Mouse (Mus musculus): ENCODE measurements at regions not wholly inside any gene's neighbourhood (a gene's known extent, or its start where the extent isn't known, plus 50 kb on each side); places are given as distances from the start of the nearest gene placed in this dataset.
"Not testable (repeated sequence)": the region's sequence is repeated elsewhere in the genome, so short reads cannot be mapped to it uniquely, and the experiment has no call there.

DNA sequence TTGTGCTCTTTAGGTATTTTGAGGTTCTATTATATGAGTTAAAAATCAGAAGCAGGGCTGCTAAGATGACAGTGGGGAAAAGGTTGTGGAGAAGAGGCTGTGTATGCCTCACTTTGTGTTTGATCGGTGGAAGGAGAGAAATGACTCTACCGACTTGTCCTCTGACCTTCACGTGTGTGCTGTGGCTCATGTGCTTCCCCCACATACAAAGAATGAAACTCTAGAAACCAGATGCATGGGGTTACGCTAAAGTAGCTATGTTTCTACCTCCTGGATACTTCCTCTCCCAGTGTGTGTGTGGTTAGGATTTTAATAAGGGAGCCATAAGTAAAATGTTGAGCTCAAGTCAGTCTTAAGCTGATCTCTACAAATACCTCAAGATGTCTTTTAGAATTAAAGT lies 148.1 kb upstream of the 1700056E22Rik start:
- TF ChIP-seq CTCF (IDR thresholded peaks at IDR 0.05; ENCODE audit: control insufficient read depth, insufficient read depth, low read length) (no peak), POLR2A (IDR thresholded peaks at IDR 0.05; ENCODE audit: borderline replicate concordance, control insufficient read depth, low read depth, low read length) (no peak)

DNA sequence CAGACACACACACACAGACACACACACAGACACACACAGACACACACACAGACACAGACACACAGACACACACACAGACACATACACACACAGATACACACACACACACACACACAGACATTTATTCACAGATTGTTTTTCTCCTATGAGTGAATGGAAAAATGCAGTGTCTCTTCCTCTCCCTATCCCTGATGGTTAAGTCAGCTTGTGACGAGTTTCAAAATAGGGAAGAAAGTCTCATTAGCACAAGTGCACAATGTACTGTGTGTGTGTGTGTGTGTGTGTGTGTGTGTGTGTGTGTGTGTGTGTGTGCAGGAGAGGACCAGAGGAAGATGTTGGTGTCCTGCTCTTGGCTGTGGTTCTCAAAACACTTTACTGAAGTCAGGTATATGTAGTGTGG lies 140.3 kb upstream of the 1700056E22Rik start:
- H3K4me1 ChIP-seq (ENCODE audit: control insufficient read depth, insufficient read depth, low read length); H3K4me3 ChIP-seq (replicated peaks; ENCODE audit: control insufficient read depth, low read depth, low read length); H3K27ac ChIP-seq (ENCODE audit: control insufficient read depth, insufficient read depth, low read depth, low read length, poor library complexity): not testable (repeated sequence)
- WGBS = 15% methylated on average over 1 of the region's 1 CpGs

More for the DNA sequence above, 148.1 kb upstream of the 1700056E22Rik start:
- Histone ChIP-seq H3K4me1 (ENCODE audit: control insufficient read depth, insufficient read depth, low read length) (no peaks in the 10 kb centered on the region), H3K27ac (ENCODE audit: control insufficient read depth, insufficient read depth, low read depth, low read length, poor library complexity) (no peak overlapping the region), H3K4me3 (replicated peaks; ENCODE audit: control insufficient read depth, low read depth, low read length) (no peak overlapping the region)
- WGBS = 78% methylated on average over 4 of the region's 4 CpGs

DNA sequence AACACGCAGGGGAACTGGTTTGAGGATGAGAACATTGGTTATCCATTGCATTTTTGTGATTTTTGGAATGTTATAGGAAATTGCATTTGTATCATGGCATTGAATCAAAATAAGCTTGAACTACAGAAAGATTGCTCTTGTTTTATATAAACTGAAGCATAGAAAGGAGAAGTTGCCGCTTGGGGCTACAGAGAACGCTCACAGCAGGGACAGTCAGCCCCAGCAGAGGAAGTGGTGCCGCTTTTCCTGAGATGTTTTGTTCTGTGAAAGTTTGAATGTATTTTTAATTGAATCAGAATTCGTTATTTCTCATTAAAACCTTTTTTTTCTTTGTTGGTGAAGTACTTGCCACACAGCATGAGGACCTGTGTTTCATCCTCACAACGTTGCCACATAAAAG lies 139.6 kb upstream of the 1700056E22Rik start:
- WGBS = 9% methylated on average over 6 of the region's 6 CpGs
- H3K4me1 ChIP-seq (ENCODE audit: control insufficient read depth, insufficient read depth, low read length) = peaks cover 4% of the 10 kb centered on the region
- no peak overlapping the region for H3K27ac ChIP-seq (ENCODE audit: control insufficient read depth, insufficient read depth, low read depth, low read length, poor library complexity)
- no peak overlapping the region for H3K4me3 ChIP-seq (replicated peaks; ENCODE audit: control insufficient read depth, low read depth, low read length)
- TF ChIP-seq POLR2A (IDR thresholded peaks at IDR 0.05; ENCODE audit: borderline replicate concordance, control insufficient read depth, low read depth, low read length) (no peak), CTCF (IDR thresholded peaks at IDR 0.05; ENCODE audit: control insufficient read depth, insufficient read depth, low read length) (no peak)

DNA sequence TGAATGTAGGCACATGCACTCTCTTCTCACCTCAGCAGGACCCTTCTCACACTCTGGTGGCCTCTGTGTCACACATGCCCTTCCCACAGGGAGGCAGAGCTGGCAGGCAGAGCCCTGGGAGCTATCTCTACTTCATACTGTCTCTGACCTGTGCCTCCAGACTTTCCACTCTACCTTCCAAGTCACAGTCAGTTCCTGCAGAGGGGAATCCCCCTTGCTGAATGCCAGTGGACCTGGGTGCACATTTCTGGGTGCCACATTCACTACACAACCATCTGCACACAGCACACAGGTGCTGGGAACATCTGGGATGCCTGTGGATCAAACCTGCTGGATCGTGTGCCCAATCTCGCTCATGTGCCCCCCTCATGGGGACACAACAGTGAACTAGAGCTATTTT lies 138.9 kb upstream of the 1700056E22Rik start:
- WGBS = 82% methylated on average over 2 of the region's 2 CpGs
- H3K4me3 ChIP-seq (replicated peaks; ENCODE audit: control insufficient read depth, low read depth, low read length) = no peak overlapping the region
- TF ChIP-seq POLR2A (IDR thresholded peaks at IDR 0.05; ENCODE audit: borderline replicate concordance, control insufficient read depth, low read depth, low read length) = no peak
- no peak for TF ChIP-seq CTCF (IDR thresholded peaks at IDR 0.05; ENCODE audit: control insufficient read depth, insufficient read depth, low read length)

DNA sequence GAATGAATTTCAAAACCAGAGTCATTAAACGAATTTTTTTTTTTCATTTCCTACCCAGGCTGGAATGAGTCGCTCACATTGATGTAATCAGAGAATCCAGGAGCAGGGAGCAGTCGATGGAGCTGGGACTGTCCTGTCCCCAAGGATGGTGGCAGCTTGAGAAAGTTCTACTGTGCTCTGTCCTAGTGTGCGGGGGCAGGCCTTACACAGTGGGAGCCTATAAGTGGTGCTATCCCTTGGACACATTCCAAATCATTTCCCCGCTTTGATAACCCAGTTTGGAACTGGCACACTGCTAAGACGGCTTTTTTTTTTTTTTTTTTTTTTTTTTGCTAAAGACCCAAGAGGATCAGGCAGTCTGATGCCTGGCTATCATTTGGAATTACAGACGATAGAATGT lies 137.5 kb upstream of the 1700056E22Rik start:
- TF ChIP-seq POLR2A (IDR thresholded peaks at IDR 0.05; ENCODE audit: borderline replicate concordance, control insufficient read depth, low read depth, low read length) (no peak), CTCF (IDR thresholded peaks at IDR 0.05; ENCODE audit: control insufficient read depth, insufficient read depth, low read length) (no peak)
- Histone ChIP-seq H3K4me1 (ENCODE audit: control insufficient read depth, insufficient read depth, low read length) (peaks cover 4% of the 10 kb centered on the region), H3K4me3 (replicated peaks; ENCODE audit: control insufficient read depth, low read depth, low read length) (no peak overlapping the region), H3K27ac (ENCODE audit: control insufficient read depth, insufficient read depth, low read depth, low read length, poor library complexity) (no peak overlapping the region)
- WGBS = 52% methylated on average over 7 of the region's 7 CpGs

More for the DNA sequence above, 138.9 kb upstream of the 1700056E22Rik start:
- Histone ChIP-seq H3K27ac (ENCODE audit: control insufficient read depth, insufficient read depth, low read depth, low read length, poor library complexity) (no peak overlapping the region), H3K4me1 (ENCODE audit: control insufficient read depth, insufficient read depth, low read length) (peaks cover 4% of the 10 kb centered on the region)

DNA sequence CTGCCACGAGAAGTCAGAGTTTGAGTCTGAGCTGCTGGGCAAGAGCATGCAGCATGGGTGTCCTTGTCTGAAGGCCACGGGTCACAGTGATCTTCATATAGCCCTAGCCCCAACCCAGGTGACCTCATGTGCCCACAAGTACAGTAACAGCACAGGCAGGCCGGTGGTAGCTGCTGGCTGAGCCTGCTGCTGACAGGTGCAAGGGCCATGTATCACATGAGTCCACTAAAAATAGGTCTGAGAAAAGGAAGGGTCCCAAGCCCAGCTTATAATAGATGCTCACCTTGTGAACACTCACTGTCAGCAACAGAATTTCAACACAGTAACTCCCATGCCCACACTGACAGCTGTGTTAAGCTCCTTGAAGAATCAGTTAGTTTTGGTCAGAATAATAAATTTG lies 136.8 kb upstream of the 1700056E22Rik start:
- Histone ChIP-seq H3K27ac (ENCODE audit: control insufficient read depth, insufficient read depth, low read depth, low read length, poor library complexity) (no peak overlapping the region), H3K4me1 (ENCODE audit: control insufficient read depth, insufficient read depth, low read length) (peaks cover 4% of the 10 kb centered on the region), H3K4me3 (replicated peaks; ENCODE audit: control insufficient read depth, low read depth, low read length) (no peak overlapping the region)
- TF ChIP-seq CTCF (IDR thresholded peaks at IDR 0.05; ENCODE audit: control insufficient read depth, insufficient read depth, low read length) = no peak
- no peak for TF ChIP-seq POLR2A (IDR thresholded peaks at IDR 0.05; ENCODE audit: borderline replicate concordance, control insufficient read depth, low read depth, low read length)
- WGBS = 53% methylated on average over 3 of the region's 3 CpGs

DNA sequence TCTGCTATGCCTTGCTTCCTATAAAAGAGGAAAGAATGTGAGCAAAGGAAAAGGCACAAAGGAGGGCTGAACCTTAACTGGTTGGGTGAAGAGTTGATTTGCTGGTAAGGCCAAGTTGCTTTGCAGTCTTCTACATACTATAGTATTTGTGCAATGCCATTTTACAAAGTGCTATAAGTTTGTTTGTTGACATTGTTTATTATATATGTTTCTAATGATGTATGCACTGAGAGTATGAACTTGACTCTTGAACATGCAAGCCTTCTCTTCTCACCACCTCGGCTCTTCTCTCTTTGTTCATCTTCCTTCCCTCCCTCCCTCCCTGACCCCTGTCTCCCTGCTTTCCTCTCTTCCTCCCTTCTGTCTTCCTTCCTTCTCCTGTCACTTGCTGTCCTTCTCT lies 135.9 kb upstream of the 1700056E22Rik start:
- no peak overlapping the region for H3K4me3 ChIP-seq (replicated peaks; ENCODE audit: control insufficient read depth, low read depth, low read length)
- 55% methylated on average over 1 of the region's 1 CpGs for WGBS
- TF ChIP-seq CTCF (IDR thresholded peaks at IDR 0.05; ENCODE audit: control insufficient read depth, insufficient read depth, low read length) (no peak), POLR2A (IDR thresholded peaks at IDR 0.05; ENCODE audit: borderline replicate concordance, control insufficient read depth, low read depth, low read length) (no peak)
- H3K4me1 ChIP-seq (ENCODE audit: control insufficient read depth, insufficient read depth, low read length) = peaks cover 4% of the 10 kb centered on the region
- no peak overlapping the region for H3K27ac ChIP-seq (ENCODE audit: control insufficient read depth, insufficient read depth, low read depth, low read length, poor library complexity)

DNA sequence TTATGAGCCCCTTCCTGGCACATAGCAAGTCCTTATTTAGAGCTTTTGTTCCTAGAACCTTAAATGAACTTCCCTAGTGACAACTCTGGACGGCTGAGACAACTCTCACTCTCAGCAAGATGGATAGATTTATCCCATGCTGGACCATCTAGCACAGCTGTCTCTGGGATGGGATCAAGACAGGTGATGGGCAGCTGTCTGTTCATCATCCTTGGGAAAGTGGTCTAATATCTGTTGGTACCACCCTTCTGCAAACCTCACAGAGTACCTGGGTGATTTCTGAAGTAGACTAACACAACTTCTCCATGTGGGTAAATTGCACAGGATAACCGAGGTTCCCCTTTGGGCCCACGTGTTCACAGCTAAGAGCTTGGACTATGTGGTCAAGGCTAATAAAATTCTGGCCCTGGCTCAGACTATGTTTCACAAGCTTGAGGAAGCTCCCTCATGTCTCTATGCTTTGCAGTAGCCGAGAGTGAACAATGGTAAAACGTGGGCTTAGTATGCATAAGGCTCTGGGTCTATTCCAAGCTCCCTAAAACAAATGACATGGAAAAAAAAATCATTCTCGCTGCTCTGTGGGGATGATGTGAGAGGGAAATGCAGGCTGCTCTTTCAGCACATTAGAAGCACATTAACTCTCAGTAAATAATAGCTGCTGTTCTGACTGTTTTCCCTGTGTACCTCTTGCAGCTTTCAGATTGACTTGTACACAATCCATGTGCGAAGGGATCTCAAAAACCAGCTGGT lies 135.1 kb upstream of the 1700056E22Rik start:
- 28% methylated on average over 7 of the region's 7 CpGs for WGBS
- Histone ChIP-seq H3K27ac (ENCODE audit: control insufficient read depth, insufficient read depth, low read depth, low read length, poor library complexity) (no peak overlapping the region), H3K4me3 (replicated peaks; ENCODE audit: control insufficient read depth, low read depth, low read length) (no peak overlapping the region), H3K4me1 (ENCODE audit: control insufficient read depth, insufficient read depth, low read length) (peaks cover 3% of the 10 kb centered on the region)
- TF ChIP-seq CTCF (IDR thresholded peaks at IDR 0.05; ENCODE audit: control insufficient read depth, insufficient read depth, low read length) (no peak), POLR2A (IDR thresholded peaks at IDR 0.05; ENCODE audit: borderline replicate concordance, control insufficient read depth, low read depth, low read length) (no peak)

DNA sequence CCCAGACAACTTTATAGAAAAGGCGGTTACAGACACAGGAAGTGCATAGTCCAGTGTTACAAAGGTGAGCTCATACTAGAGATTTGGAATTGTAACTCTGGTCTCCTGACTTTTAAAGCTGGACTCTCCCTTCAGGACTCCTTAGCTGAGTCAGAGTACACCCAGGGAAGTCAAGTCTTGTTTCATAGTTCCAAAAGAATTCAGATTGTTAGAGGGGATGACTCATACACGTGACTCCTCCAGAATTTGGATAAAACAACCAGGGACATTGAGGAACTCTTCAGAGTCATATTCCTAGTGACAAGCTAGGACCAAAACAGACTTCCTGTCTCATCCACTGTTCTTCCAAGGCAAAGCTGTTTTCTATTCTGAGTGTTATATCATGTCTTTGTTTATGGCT lies 132.8 kb upstream of the 1700056E22Rik start:
- WGBS = 59% methylated on average over 2 of the region's 2 CpGs
- H3K27ac ChIP-seq (ENCODE audit: control insufficient read depth, insufficient read depth, low read depth, low read length, poor library complexity) = no peak overlapping the region

DNA sequence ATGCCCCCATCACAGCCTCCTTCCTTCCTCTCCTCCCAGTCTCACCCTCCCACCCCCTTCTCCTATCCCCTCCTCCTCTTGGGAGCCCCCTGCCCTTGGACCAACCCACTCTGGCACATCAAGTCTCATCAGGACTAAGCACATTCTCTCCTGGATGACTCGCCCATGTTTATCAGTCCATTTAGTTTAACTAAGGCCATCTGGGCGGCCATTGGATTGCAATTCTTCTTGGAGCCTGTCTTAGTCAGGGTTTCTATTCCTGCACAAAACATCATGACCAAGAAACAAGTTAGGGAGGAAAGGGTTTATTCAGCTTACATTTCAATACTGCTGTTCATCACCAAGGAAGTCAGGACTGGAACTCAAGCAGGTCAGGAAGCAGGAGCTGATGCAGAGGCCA lies 128.4 kb upstream of the 1700056E22Rik start:
- not testable (repeated sequence) for H3K4me1 ChIP-seq (ENCODE audit: control insufficient read depth, insufficient read depth, low read length); H3K27ac ChIP-seq (ENCODE audit: control insufficient read depth, insufficient read depth, low read depth, low read length, poor library complexity); H3K4me3 ChIP-seq (replicated peaks; ENCODE audit: control insufficient read depth, low read depth, low read length)
- WGBS = 70% methylated on average over 2 of the region's 2 CpGs

More for the DNA sequence above, 132.8 kb upstream of the 1700056E22Rik start:
- Histone ChIP-seq H3K4me3 (replicated peaks; ENCODE audit: control insufficient read depth, low read depth, low read length) (no peak overlapping the region), H3K4me1 (ENCODE audit: control insufficient read depth, insufficient read depth, low read length) (no peaks in the 10 kb centered on the region)
- no peak for TF ChIP-seq POLR2A (IDR thresholded peaks at IDR 0.05; ENCODE audit: borderline replicate concordance, control insufficient read depth, low read depth, low read length)
- no peak for TF ChIP-seq CTCF (IDR thresholded peaks at IDR 0.05; ENCODE audit: control insufficient read depth, insufficient read depth, low read length)

Data from bone marrow, adult 2 months (tissue).